Mouse (Mus musculus): ENCODE results near the gene Kif23. TPM values are rescaled to one million over a fixed set of nuclear protein-coding genes. Genes with fewer than 3 reads are reported as not detected.

The Kif23 gene
- polyA plus RNA-seq, 1 experiment from 2014 or later: 93.0 TPM

DNA sequence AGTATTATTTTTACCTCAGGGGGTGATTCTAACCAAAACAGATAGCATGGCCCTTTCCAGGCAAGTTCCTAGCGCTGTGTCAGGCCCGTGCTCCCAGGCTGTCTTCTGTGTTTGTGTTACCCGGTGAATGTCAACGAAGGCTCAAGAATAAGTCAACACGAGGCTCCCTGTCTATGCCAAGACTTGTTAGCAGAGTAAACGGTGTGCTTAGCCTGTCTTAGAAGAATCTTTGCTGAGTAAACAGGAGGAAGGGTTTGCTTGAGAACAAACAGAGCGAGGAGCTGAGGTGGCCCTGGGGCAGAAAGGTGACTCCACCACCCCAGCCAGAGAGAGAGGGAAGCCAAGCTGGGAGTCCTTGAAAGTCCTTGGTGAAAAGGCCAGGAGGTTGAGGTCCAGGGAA lies 42.4 kb downstream of the Kif23 start:
- DNase-seq (ENCODE audit: low spot score) (peak; percentile 74), ATAC-seq (ENCODE audit: low read depth) (peak; percentile 41; the same call in 1 of the 2 replicates)
- no peaks in the 10 kb centered on the region for H3K9me3 ChIP-seq (ENCODE audit: control insufficient read depth, low read length)
- H3K4me1 ChIP-seq (ENCODE audit: control insufficient read depth, insufficient read depth, low read length): peaks cover 4% of the 10 kb centered on the region; the same call in 1 of the 2 replicates
- H3K4me2 ChIP-seq (ENCODE audit: low read depth, low read length): no peak overlapping the region
- H3K4me3 ChIP-seq (ENCODE audit: low read depth, low read length): no peak overlapping the region
- peak overlapping the region; percentile 24; the same call in 1 of the 2 replicates for H3K27ac ChIP-seq (replicated peaks; ENCODE audit: low read depth, low read length)
- H3K9ac ChIP-seq (ENCODE audit: low read depth, low read length): no peak overlapping the region
- WGBS: 27% methylated on average over 7 of the region's 7 CpGs
- H3K36me3 ChIP-seq (ENCODE audit: control insufficient read depth, insufficient read depth, low read length): no peaks in the 10 kb centered on the region
- peaks cover 4% of the 10 kb centered on the region; the same call in 1 of the 2 replicates for H3K27me3 ChIP-seq (replicated peaks; ENCODE audit: control insufficient read depth, insufficient read depth, low read length)

DNA sequence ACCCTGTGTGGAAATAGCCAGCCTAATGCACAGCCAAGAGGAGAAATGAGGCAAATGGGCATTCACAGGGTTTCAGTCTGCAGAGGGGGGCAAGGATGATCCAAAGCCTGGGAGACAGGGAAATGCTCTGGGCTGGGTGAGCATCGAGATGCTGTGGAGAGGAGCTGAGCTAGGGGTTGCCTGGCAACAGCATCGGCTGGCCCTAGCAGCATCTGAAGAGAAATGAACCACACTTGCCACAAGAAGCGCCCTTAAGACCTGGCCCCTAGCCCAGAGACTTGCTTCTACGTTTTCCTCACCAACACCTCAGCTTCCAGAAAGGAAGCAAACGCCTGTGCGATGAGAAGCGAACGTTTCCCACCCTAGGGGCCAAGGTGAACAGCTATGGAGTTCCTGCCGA lies 44.1 kb downstream of the Kif23 start:
- Histone ChIP-seq H3K27ac (replicated peaks; ENCODE audit: low read depth, low read length) (no peak overlapping the region), H3K9ac (ENCODE audit: low read depth, low read length) (no peak overlapping the region)

DNA sequence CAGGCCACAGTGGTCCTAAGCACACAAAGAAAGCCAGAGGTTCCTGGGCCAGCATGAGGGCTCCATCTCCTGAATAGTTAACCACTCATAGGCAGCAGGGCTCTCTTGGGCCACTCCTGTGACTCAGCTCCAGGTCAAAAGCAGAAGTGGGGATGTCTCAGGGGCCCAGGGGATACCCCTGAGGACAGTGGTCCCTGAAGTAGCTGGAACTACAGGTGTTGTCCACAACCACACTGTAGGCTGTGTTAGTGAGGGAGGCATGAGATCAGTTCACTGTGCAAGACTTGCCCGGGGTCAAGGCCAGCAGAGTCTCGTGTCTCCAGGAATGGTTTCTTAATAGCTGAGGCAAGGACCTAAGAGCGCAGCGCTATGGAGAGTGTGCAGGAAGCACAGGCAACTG lies 45.0 kb downstream of the Kif23 start:
- ATAC-seq (ENCODE audit: low read depth) (no peak), DNase-seq (ENCODE audit: low spot score) (no peak)
- 65% methylated on average over 4 of the region's 4 CpGs for WGBS

More for the DNA sequence above, 44.1 kb downstream of the Kif23 start:
- WGBS: 56% methylated on average over 9 of the region's 9 CpGs
- ATAC-seq (ENCODE audit: low read depth) (no peak), DNase-seq (ENCODE audit: low spot score) (no peak)
- Histone ChIP-seq H3K9me3 (ENCODE audit: control insufficient read depth, low read length) (no peaks in the 10 kb centered on the region), H3K27me3 (replicated peaks; ENCODE audit: control insufficient read depth, insufficient read depth, low read length) (peaks cover 4% of the 10 kb centered on the region; the same call in 1 of the 2 replicates), H3K4me3 (ENCODE audit: low read depth, low read length) (no peak overlapping the region), H3K4me1 (ENCODE audit: control insufficient read depth, insufficient read depth, low read length) (peaks cover 8% of the 10 kb centered on the region), H3K4me2 (ENCODE audit: low read depth, low read length) (no peak overlapping the region), H3K36me3 (ENCODE audit: control insufficient read depth, insufficient read depth, low read length) (no peaks in the 10 kb centered on the region)

DNA sequence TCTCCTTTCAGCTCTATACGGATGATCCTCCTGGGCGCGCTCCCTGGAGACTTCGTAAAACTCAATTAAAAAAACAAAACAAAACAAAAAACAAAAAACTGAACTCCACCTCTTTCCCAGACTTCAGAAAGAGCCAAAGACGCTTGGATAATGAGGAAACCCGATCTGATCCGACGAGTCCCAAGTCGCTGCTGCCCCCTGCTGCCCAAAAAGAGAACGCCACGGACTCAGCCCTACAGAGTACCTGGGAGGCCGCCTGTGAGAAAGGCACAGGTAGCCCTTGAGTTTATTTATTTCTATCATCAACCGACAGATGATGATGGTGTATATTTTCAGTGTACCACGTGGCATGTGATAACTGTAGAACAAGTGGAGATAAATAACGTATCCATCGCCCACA lies 46.8 kb downstream of the Kif23 start:
- WGBS: 6% methylated on average over 16 of the region's 16 CpGs
- peak; percentile 41; the same call in 1 of the 2 replicates for ATAC-seq (ENCODE audit: low read depth)
- Histone ChIP-seq H3K9me3 (ENCODE audit: control insufficient read depth, low read length) (no peaks in the 10 kb centered on the region), H3K36me3 (ENCODE audit: control insufficient read depth, insufficient read depth, low read length) (no peaks in the 10 kb centered on the region), H3K27me3 (replicated peaks; ENCODE audit: control insufficient read depth, insufficient read depth, low read length) (peaks cover 4% of the 10 kb centered on the region; the same call in 1 of the 2 replicates), H3K4me2 (ENCODE audit: low read depth, low read length) (peak overlapping the region; percentile 46), H3K27ac (replicated peaks; ENCODE audit: low read depth, low read length) (no peak overlapping the region), H3K4me1 (ENCODE audit: control insufficient read depth, insufficient read depth, low read length) (peaks cover 15% of the 10 kb centered on the region), H3K4me3 (ENCODE audit: low read depth, low read length) (peak overlapping the region; percentile 11; the same call in 1 of the 2 replicates), H3K9ac (ENCODE audit: low read depth, low read length) (peak overlapping the region; percentile 26; the same call in 1 of the 2 replicates)
- DNase-seq (ENCODE audit: low spot score): peak; percentile 87

More for the DNA sequence above, 45.0 kb downstream of the Kif23 start:
- Histone ChIP-seq H3K36me3 (ENCODE audit: control insufficient read depth, insufficient read depth, low read length) (no peaks in the 10 kb centered on the region), H3K4me2 (ENCODE audit: low read depth, low read length) (no peak overlapping the region), H3K4me1 (ENCODE audit: control insufficient read depth, insufficient read depth, low read length) (peaks cover 8% of the 10 kb centered on the region), H3K9me3 (ENCODE audit: control insufficient read depth, low read length) (no peaks in the 10 kb centered on the region), H3K4me3 (ENCODE audit: low read depth, low read length) (no peak overlapping the region), H3K9ac (ENCODE audit: low read depth, low read length) (no peak overlapping the region), H3K27me3 (replicated peaks; ENCODE audit: control insufficient read depth, insufficient read depth, low read length) (peaks cover 4% of the 10 kb centered on the region; the same call in 1 of the 2 replicates), H3K27ac (replicated peaks; ENCODE audit: low read depth, low read length) (no peak overlapping the region)

DNA sequence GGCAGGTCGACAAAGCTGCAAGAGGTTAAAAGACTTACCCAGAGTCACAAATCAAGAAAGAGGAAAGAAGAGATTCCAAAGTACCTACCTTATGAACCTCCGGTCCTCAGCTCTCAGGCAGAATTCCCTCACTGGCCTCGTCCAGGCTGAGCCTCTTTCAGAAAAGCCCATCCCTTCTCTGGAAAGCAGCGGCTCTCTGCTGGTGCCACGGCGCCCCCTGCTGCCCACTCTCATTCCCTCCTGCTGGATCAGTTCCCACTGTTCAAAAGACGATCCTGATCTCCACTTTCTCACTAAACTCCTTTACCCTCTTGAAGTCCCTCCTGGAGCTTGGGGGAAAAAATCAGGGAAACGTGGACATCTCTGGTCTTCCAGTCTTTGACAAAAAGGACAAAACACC lies 48.2 kb downstream of the Kif23 start:
- 0% methylated on average over 6 of the region's 8 CpGs for WGBS

DNA sequence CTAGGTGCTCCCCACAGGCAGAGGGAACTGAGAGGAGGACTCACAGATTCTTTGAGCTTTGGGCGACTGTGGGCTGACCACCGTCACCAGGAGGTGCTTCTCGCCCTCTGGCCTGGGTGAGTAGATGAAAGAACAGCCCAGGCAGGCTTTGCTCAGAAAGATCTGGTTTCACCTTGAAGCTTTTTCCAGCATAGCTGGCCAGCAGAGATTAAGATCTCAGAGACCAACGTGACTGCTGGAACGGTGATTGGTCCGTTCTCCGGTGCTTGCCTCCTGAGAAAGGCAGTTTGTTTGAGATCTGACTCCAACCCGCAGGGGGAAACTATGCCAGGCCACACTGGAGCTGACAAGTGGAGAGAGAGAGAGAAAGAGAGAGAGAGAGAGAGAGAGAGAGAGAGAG lies 51.6 kb downstream of the Kif23 start:
- DNase-seq (ENCODE audit: low spot score): peak; percentile 87

More for the DNA sequence above, 48.2 kb downstream of the Kif23 start:
- DNase-seq (ENCODE audit: low spot score) (peak; percentile 87), ATAC-seq (ENCODE audit: low read depth) (peak; percentile 62)
- Histone ChIP-seq H3K4me3 (ENCODE audit: low read depth, low read length) (no peak overlapping the region), H3K9me3 (ENCODE audit: control insufficient read depth, low read length) (no peaks in the 10 kb centered on the region), H3K27ac (replicated peaks; ENCODE audit: low read depth, low read length) (no peak overlapping the region), H3K4me1 (ENCODE audit: control insufficient read depth, insufficient read depth, low read length) (peaks cover 17% of the 10 kb centered on the region), H3K36me3 (ENCODE audit: control insufficient read depth, insufficient read depth, low read length) (no peaks in the 10 kb centered on the region), H3K27me3 (replicated peaks; ENCODE audit: control insufficient read depth, insufficient read depth, low read length) (peaks cover 4% of the 10 kb centered on the region; the same call in 1 of the 2 replicates), H3K4me2 (ENCODE audit: low read depth, low read length) (no peak overlapping the region), H3K9ac (ENCODE audit: low read depth, low read length) (no peak overlapping the region)

DNA sequence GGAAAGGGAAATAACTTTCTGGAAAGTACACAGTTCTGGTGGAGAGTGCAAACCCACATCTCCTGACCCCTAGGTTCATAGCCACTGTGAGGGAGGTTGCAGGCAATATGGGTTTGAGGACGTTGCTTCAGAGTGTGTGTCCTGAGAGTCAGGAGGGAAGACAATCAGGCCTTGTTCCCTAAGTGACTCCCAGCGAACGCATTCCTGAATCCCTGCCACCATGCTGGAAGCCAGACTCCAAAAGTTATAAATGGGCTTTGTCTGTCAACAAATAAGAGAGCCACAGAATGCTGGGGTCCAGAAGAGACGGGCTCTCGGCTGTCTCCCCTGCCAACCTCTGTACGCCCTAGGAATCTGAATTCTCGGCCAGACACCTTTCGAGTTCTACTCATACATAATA lies 56.7 kb downstream of the Kif23 start:
- peak; percentile 56 for DNase-seq (ENCODE audit: low spot score)
- 41% methylated on average over 8 of the region's 8 CpGs for WGBS

More for the DNA sequence above, 51.6 kb downstream of the Kif23 start:
- H3K27me3 ChIP-seq (replicated peaks; ENCODE audit: control insufficient read depth, insufficient read depth, low read length): no peaks in the 10 kb centered on the region; the same call in 1 of the 2 replicates
- H3K4me1 ChIP-seq (ENCODE audit: control insufficient read depth, insufficient read depth, low read length): peaks cover 19% of the 10 kb centered on the region
- no peak overlapping the region for H3K9ac ChIP-seq (ENCODE audit: low read depth, low read length)
- WGBS: 32% methylated on average over 8 of the region's 8 CpGs
- no peak overlapping the region for H3K4me3 ChIP-seq (ENCODE audit: low read depth, low read length)
- H3K27ac ChIP-seq (replicated peaks; ENCODE audit: low read depth, low read length): 0 out of 2 replicates have a peak overlapping the region, but pooled peaks have one; percentile 17
- ATAC-seq (ENCODE audit: low read depth): peak; percentile 38; the same call in 1 of the 2 replicates
- no peaks in the 10 kb centered on the region for H3K9me3 ChIP-seq (ENCODE audit: control insufficient read depth, low read length)
- no peak overlapping the region for H3K4me2 ChIP-seq (ENCODE audit: low read depth, low read length)
- H3K36me3 ChIP-seq (ENCODE audit: control insufficient read depth, insufficient read depth, low read length): no peaks in the 10 kb centered on the region

DNA sequence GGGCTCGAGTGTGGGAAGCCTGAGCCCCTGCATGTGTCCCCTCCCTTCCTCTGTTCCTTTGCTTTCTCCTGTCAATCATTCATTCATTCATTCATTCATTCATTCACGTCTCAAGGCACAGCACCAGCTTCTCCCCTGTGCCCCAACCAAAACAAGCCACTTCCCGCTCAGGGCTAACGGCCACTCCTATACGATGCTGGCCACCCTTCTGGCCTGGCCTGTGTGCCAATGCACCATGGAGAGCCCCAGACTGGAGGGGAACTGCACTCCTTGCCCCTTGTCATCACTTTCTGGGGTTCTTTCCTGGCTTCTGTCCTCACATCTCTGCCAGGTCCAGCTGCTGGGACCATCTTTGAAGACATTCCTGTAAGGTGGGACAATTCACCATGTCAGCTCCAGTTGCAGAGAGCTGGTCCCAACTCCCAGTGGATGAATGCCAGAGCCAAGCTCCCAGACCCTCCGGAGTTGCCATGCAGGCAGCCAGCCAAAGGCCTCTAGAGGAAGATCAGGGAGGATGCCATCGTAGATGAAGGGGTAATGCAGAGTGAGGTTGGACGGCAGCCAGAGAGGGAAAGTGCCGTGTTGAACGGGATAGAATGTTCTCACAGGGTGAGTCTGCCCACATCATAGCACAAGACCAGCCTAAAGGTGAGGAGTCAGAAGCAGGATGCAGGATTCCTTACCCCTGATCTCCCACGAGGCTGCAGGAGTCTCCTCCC lies 58.8 kb downstream of the Kif23 start:
- WGBS: 49% methylated on average over 11 of the region's 11 CpGs
- no peak for ATAC-seq (ENCODE audit: low read depth)
- Histone ChIP-seq H3K9ac (ENCODE audit: low read depth, low read length) (no peak overlapping the region), H3K4me1 (ENCODE audit: control insufficient read depth, insufficient read depth, low read length) (peaks cover 16% of the 10 kb centered on the region; the same call in 1 of the 2 replicates), H3K36me3 (ENCODE audit: control insufficient read depth, insufficient read depth, low read length) (no peaks in the 10 kb centered on the region), H3K27ac (replicated peaks; ENCODE audit: low read depth, low read length) (no peak overlapping the region), H3K4me2 (ENCODE audit: low read depth, low read length) (no peak overlapping the region), H3K9me3 (ENCODE audit: control insufficient read depth, low read length) (no peaks in the 10 kb centered on the region), H3K4me3 (ENCODE audit: low read depth, low read length) (no peak overlapping the region), H3K27me3 (replicated peaks; ENCODE audit: control insufficient read depth, insufficient read depth, low read length) (no peaks in the 10 kb centered on the region)
- peak; percentile 68 for DNase-seq (ENCODE audit: low spot score)

More for the DNA sequence above, 56.7 kb downstream of the Kif23 start:
- no peaks in the 10 kb centered on the region for H3K9me3 ChIP-seq (ENCODE audit: control insufficient read depth, low read length)
- no peak overlapping the region for H3K4me2 ChIP-seq (ENCODE audit: low read depth, low read length)
- H3K4me1 ChIP-seq (ENCODE audit: control insufficient read depth, insufficient read depth, low read length): peaks cover 14% of the 10 kb centered on the region
- H3K9ac ChIP-seq (ENCODE audit: low read depth, low read length): no peak overlapping the region
- H3K4me3 ChIP-seq (ENCODE audit: low read depth, low read length): no peak overlapping the region
- no peaks in the 10 kb centered on the region for H3K36me3 ChIP-seq (ENCODE audit: control insufficient read depth, insufficient read depth, low read length)
- H3K27me3 ChIP-seq (replicated peaks; ENCODE audit: control insufficient read depth, insufficient read depth, low read length): no peaks in the 10 kb centered on the region
- H3K27ac ChIP-seq (replicated peaks; ENCODE audit: low read depth, low read length): no peak overlapping the region
- ATAC-seq (ENCODE audit: low read depth): no peak
